Mouse (Mus musculus) neural tube, embryonic 12.5 days (tissue): Measurements from ENCODE around the gene Irs1. TPM values are rescaled to one million over a fixed set of nuclear protein-coding genes. Genes with fewer than 3 reads are reported as not detected.

ENCODE experiments used
- ATAC-seq: fragments of 200-750 bp; cut with Nextera tagmentation; 2 replicates; pipeline ENCODE4 v1.8.0; 2017; ENCODE audit warnings: low read depth, mild to moderate bottlenecking, moderate TSS enrichment, moderate library complexity; ENCODE audit not compliant: low FRiP score
- H3K27ac ChIP-seq: fragments of 300-500 bp; sonication (generic); 2 replicates; pipeline ENCODE4 v1.5.1; 2016
- H3K27me3 ChIP-seq: fragments of 300-500 bp; sonication (generic); replicated peaks from 2 replicates; pipeline ENCODE4 v1.6.1; 2016; ENCODE audit warnings: mild to moderate bottlenecking
- H3K36me3 ChIP-seq: fragments of 300-500 bp; sonication (generic); 2 replicates; pipeline ENCODE4 v1.6.1; 2016; ENCODE audit warnings: mild to moderate bottlenecking
- H3K4me1 ChIP-seq: fragments of 300-500 bp; sonication (generic); 2 replicates; pipeline ENCODE4 v1.6.1; 2016
- H3K4me2 ChIP-seq: fragments of 300-500 bp; sonication (generic); replicated peaks from 2 replicates; pipeline ENCODE4 v1.6.1; 2016; ENCODE audit warnings: mild to moderate bottlenecking
- H3K4me3 ChIP-seq: fragments of 300-500 bp; sonication (generic); 2 replicates; pipeline ENCODE4 v1.5.1; 2016
- H3K9ac ChIP-seq: fragments of 300-500 bp; sonication (generic); 2 replicates; pipeline ENCODE4 v1.6.1; 2016; ENCODE audit warnings: mild to moderate bottlenecking
- H3K9me3 ChIP-seq: fragments of 300-500 bp; sonication (generic); 2 replicates; pipeline ENCODE4 v1.6.1; 2016; ENCODE audit warnings: mild to moderate bottlenecking
- WGBS: fragments of 180-500 bp; shearing (Covaris S2); methylation state at CpG from one replicate; pipeline ENCODE4 v1.1.7; 2016; 5-methylcytosine and 5-hydroxymethylcytosine counted together
- polyA plus RNA-seq: library from polyadenylated mRNA; unstranded; fragments of >200 nt; fragmentation: Nextera tagmentation; extraction: Ambion mirVana; gene quantifications from 2 replicates; pipeline ENCODE4 v1.2.1, GENCODE M21; 2016

Irs1 gene
- polyA plus RNA-seq, 1 experiment from 2014 or later, result 12.6 TPM

- H3K27me3 ChIP-seq, result no peaks in the 10 kb centered on the region
- H3K4me1 ChIP-seq, result peaks cover 51% of the 10 kb centered on the region
Measured at GRCm38 (mm10) chr1:82287052-82287775, 4.0 kb downstream of the Irs1 start.

DNA sequence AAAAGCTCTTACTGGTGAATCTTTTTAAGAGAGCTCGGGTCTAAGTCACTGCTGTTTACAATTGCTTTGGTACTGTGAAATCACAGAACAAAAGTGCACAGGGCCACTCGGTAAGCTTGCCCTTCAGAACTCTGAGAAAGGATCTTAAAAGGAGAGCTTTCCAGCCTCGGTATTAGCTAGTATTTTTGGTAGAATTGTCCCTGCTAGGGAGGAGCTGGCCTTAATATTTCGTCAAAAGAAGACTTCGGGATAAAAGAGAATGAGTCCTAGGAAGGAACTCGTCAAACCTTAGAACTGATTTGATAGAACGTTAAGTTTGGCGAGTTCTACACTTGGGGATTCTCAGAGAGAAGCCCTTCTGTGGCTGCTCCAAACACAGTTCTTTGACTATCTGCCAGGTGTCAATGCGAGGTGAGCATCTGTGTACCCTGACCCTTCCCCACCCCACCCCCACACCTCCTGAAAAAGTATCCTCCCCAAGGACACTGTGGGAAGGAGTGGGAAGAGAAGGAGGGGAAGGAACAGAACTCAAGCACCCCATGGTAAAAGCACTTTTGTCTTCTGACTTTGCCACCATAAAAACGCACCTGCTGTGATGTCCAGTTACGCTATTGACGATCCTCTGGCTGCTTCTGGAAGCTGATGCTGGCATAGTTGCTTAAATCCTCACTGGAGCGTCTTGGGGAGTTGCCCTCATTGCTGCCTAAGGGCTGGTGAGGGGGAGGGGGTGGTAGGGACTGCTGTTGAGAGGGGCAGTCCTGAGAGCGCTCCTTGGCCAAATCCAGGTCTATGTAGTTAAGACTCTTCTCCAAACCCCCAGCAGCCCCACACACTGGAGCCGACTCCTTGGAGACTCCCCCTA, 4.8 kb downstream of the Irs1 start:
- Histone ChIP-seq H3K9me3 (no peaks in the 10 kb centered on the region), H3K27ac (peak overlapping the region; percentile 46; the same call in 1 of the 2 replicates), H3K27me3 (no peaks in the 10 kb centered on the region), H3K4me2 (peak overlapping the region; percentile 90), H3K4me3 (peak overlapping the region; percentile 46), H3K4me1 (peaks cover 47% of the 10 kb centered on the region), H3K36me3 (peaks cover 13% of the 10 kb centered on the region), H3K9ac (peak overlapping the region; percentile 61)
- 13% methylated on average over 15 of the region's 15 CpGs for WGBS
- no peak for ATAC-seq

More at GRCm38 (mm10) chr1:82287052-82287775, 4.0 kb downstream of the Irs1 start:
- 58% methylated on average over 22 of the region's 22 CpGs for WGBS
- Histone ChIP-seq H3K4me3 (peak overlapping the region; percentile 46), H3K9ac (peak overlapping the region; percentile 61), H3K27ac (no peak overlapping the region), H3K36me3 (peaks cover 13% of the 10 kb centered on the region), H3K4me2 (peak overlapping the region; percentile 90), H3K9me3 (no peaks in the 10 kb centered on the region)
- no peak for ATAC-seq

GRCm38 (mm10) chr1:82285461-82286189, 5.6 kb downstream of the Irs1 start:
- H3K9ac ChIP-seq, result peak overlapping the region; percentile 61
- peaks cover 47% of the 10 kb centered on the region for H3K4me1 ChIP-seq
- no peak for ATAC-seq
- WGBS, result 13% methylated on average over 5 of the region's 5 CpGs
- H3K36me3 ChIP-seq, result peaks cover 13% of the 10 kb centered on the region
- H3K9me3 ChIP-seq, result no peaks in the 10 kb centered on the region
- H3K4me2 ChIP-seq, result peak overlapping the region; percentile 90
- peak overlapping the region; percentile 46 for H3K4me3 ChIP-seq
- H3K27me3 ChIP-seq, result no peaks in the 10 kb centered on the region
- H3K27ac ChIP-seq, result no peak overlapping the region

DNA sequence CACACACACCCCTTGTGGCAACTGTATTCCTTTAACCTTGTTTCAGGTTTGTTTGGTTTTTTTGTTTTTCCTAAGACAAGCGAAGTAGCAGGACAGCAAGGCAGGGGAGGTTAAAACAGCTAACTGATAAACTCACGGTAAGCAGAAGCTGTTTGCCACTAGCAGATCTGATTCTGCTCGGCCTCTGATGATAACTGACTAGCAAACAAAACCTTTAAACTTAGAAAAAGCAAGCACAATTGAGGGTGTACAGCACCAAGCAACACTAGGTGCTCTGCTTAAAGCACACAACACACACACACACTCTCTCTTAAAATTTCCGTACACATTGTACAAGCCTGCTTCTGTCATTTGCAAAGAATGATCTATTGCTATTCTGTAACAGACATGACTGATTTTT, 6.8 kb downstream of the Irs1 start:
- H3K4me3 ChIP-seq, result peak overlapping the region; percentile 47
- peaks cover 39% of the 10 kb centered on the region for H3K4me1 ChIP-seq
- H3K27ac ChIP-seq, result peak overlapping the region; percentile 87; the same call in 1 of the 2 replicates
- no peak for ATAC-seq
- WGBS, result 17% methylated on average over 4 of the region's 4 CpGs
- H3K36me3 ChIP-seq, result peaks cover 13% of the 10 kb centered on the region
- H3K9me3 ChIP-seq, result no peaks in the 10 kb centered on the region
- no peaks in the 10 kb centered on the region for H3K27me3 ChIP-seq
- peak overlapping the region; percentile 74 for H3K9ac ChIP-seq
- H3K4me2 ChIP-seq, result peak overlapping the region; percentile 90

DNA sequence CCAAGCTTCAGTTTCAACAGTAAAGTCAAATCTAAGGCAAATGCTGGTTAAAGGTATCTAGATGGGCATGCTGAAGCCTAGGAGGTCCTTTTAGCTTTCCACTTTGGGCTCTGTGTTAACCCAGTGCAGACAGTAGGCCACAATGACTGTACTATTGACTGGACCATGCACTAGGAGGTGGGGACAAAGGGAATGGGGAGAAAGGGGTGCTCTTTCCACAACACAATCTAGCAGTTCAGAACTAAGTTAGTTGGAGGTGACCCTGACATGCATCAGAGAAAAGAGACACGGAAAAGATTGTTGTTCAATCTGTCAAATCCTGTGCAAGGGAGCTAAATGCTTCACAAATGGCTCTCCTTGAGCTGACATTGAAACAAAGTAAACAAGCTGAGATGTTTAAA, 7.3 kb downstream of the Irs1 start:
- WGBS, result 0% methylated on average over 1 of the region's 1 CpGs

GRCm38 (mm10) chr1:82282992-82283611, 8.1 kb downstream of the Irs1 start:
- peak; percentile 99 for ATAC-seq
- Histone ChIP-seq H3K27me3 (no peaks in the 10 kb centered on the region), H3K4me1 (peaks cover 26% of the 10 kb centered on the region), H3K4me3 (peak overlapping the region; percentile 47), H3K4me2 (peak overlapping the region; percentile 90), H3K9ac (peak overlapping the region; percentile 74), H3K27ac (peak overlapping the region; percentile 87), H3K9me3 (no peaks in the 10 kb centered on the region), H3K36me3 (peaks cover 13% of the 10 kb centered on the region)
- WGBS, result under 1% methylated on average over 35 of the region's 35 CpGs

More for the DNA sequence above, 7.3 kb downstream of the Irs1 start:
- Histone ChIP-seq H3K9ac (peak overlapping the region; percentile 74), H3K9me3 (no peaks in the 10 kb centered on the region), H3K4me1 (peaks cover 34% of the 10 kb centered on the region), H3K4me3 (peak overlapping the region; percentile 47), H3K36me3 (peaks cover 13% of the 10 kb centered on the region), H3K27ac (peak overlapping the region; percentile 87), H3K27me3 (no peaks in the 10 kb centered on the region), H3K4me2 (peak overlapping the region; percentile 90)
- ATAC-seq, result peak; percentile 22; the same call in 1 of the 2 replicates

DNA sequence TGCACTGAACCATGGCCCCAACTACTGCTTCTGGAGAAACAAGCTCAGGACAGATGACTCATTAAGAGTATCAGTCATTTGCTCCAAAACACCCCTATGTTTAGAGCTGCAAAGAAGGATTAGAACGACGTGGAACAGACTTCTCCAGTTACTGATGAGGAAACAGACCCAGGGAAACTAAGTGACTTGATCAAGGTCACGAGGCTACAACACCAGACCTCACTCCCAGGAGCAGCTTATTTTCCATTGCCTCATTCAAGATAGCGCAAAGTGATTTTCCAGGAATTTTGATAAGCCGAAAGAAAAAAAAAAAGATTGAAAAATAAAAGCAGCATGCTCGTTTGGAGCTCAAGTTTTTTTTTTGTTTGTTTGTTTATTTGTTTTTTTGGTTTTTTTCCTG, 9.4 kb downstream of the Irs1 start:
- Histone ChIP-seq H3K27ac (no peak overlapping the region), H3K9me3 (no peaks in the 10 kb centered on the region), H3K4me1 (peaks cover 13% of the 10 kb centered on the region), H3K4me2 (no peak overlapping the region), H3K9ac (no peak overlapping the region), H3K36me3 (peaks cover 17% of the 10 kb centered on the region), H3K27me3 (no peaks in the 10 kb centered on the region), H3K4me3 (no peak overlapping the region)
- ATAC-seq, result no peak
- 88% methylated on average over 6 of the region's 6 CpGs for WGBS

- Histone ChIP-seq H3K4me2 (no peak overlapping the region), H3K27ac (no peak overlapping the region), H3K4me3 (no peak overlapping the region), H3K9ac (no peak overlapping the region), H3K36me3 (peaks cover 21% of the 10 kb centered on the region), H3K9me3 (no peaks in the 10 kb centered on the region), H3K27me3 (no peaks in the 10 kb centered on the region), H3K4me1 (peaks cover 7% of the 10 kb centered on the region)
- WGBS, result 85% methylated on average over 1 of the region's 1 CpGs
- ATAC-seq, result no peak
Measured at GRCm38 (mm10) chr1:82279768-82280167, 11.4 kb downstream of the Irs1 start.

- Histone ChIP-seq H3K4me1 (peaks cover 10% of the 10 kb centered on the region), H3K27ac (no peak overlapping the region), H3K4me3 (no peak overlapping the region), H3K27me3 (no peaks in the 10 kb centered on the region), H3K36me3 (peaks cover 25% of the 10 kb centered on the region), H3K9ac (no peak overlapping the region), H3K4me2 (no peak overlapping the region), H3K9me3 (no peaks in the 10 kb centered on the region)
- no peak for ATAC-seq
- WGBS, result 24% methylated on average over 1 of the region's 1 CpGs
Measured at GRCm38 (mm10) chr1:82274361-82274760, 16.9 kb downstream of the Irs1 start.

- H3K27me3 ChIP-seq, result no peaks in the 10 kb centered on the region
- 20% methylated on average over 6 of the region's 6 CpGs for WGBS
- peaks cover 21% of the 10 kb centered on the region for H3K36me3 ChIP-seq
- H3K4me1 ChIP-seq, result peaks cover 10% of the 10 kb centered on the region
- ATAC-seq, result no peak
- H3K9me3 ChIP-seq, result no peaks in the 10 kb centered on the region
- no peak overlapping the region for H3K9ac ChIP-seq
- H3K4me2 ChIP-seq, result no peak overlapping the region
- H3K4me3 ChIP-seq, result no peak overlapping the region
- no peak overlapping the region for H3K27ac ChIP-seq
Measured at GRCm38 (mm10) chr1:82273529-82273928, 17.7 kb downstream of the Irs1 start.

GRCm38 (mm10) chr1:82272231-82272630, 19.0 kb downstream of the Irs1 start:
- no peak for ATAC-seq

More at GRCm38 (mm10) chr1:82272231-82272630, 19.0 kb downstream of the Irs1 start:
- no peaks in the 10 kb centered on the region for H3K27me3 ChIP-seq
- H3K9ac ChIP-seq, result no peak overlapping the region
- H3K4me3 ChIP-seq, result no peak overlapping the region
- no peaks in the 10 kb centered on the region for H3K9me3 ChIP-seq
- H3K27ac ChIP-seq, result no peak overlapping the region
- WGBS, result 83% methylated on average over 5 of the region's 5 CpGs
- no peak overlapping the region for H3K4me2 ChIP-seq
- peaks cover 10% of the 10 kb centered on the region for H3K4me1 ChIP-seq
- H3K36me3 ChIP-seq, result peaks cover 12% of the 10 kb centered on the region
